Mouse (Mus musculus) gonadal fat pad, adult 2 months (tissue): ENCODE measurements around the gene Chad. TPM values are rescaled to one million over a fixed set of nuclear protein-coding genes. Genes with fewer than 3 reads are reported as not detected.

Experiments used
- DNase-seq: peaks from one replicate; pipeline ENCODE4 v3.0.0-alpha.2; 2012; ENCODE audit warnings: low read depth
- polyA plus RNA-seq: library from polyadenylated mRNA; depleted of rRNA; stranded (reverse); fragments of >200 nt; gene quantifications from 2 replicates; pipeline ENCODE4 v1.2.3, GENCODE M21; 2012

Chad gene
- polyA plus RNA-seq, 1 experiment: 1.6 TPM

GRCm38 (mm10) chr11:94565151-94565479, 268 bp downstream of the Chad start:
- no peak for DNase-seq

DNA sequence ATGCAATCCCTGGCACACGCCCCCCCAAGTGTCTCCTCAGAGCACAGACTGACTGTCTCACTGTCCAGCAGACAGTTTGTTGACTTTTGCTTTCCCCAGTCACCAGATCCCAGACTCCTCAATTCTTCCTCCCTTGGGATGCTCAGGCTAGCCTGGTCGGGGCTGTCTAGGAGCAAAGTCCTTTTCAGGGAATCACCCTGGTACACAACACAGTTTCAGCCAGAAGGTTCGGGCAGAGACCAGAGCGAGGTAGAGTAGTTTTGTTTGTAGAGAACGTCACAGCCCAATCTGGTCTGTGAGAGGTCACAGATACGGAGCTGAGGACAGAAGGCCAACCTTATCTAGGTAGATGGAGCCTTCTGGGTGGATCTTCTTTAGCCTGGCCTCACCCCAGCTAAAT, 1.7 kb downstream of the Chad start:
- DNase-seq: no peak

GRCm38 (mm10) chr11:94567326-94567725, 2.5 kb downstream of the Chad start:
- no peak for DNase-seq

GRCm38 (mm10) chr11:94570612-94571011, 5.8 kb downstream of the Chad start:
- DNase-seq: no peak

- DNase-seq: no peak
Observed at GRCm38 (mm10) chr11:94571850-94572249, 7.0 kb downstream of the Chad start.

DNA sequence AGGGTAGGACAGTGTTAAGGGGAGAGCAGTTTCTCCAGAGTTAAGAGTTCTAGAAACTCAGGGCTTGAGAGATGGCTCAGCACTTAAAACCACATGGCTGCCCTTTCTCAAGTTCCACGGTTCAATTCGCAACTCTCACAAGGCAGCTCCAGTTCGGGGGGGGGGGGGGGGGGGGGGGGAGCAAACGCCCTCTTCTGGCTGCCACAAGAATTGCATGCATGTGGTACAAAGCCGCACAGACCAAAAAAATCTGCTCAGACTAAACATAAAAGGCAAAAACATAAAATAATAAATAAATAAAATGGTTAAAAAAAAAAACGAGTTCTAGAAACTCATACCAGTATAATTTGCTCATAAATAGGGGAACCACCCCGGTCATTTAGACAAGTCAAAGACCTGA, 9.7 kb downstream of the Chad start:
- no peak for DNase-seq

DNA sequence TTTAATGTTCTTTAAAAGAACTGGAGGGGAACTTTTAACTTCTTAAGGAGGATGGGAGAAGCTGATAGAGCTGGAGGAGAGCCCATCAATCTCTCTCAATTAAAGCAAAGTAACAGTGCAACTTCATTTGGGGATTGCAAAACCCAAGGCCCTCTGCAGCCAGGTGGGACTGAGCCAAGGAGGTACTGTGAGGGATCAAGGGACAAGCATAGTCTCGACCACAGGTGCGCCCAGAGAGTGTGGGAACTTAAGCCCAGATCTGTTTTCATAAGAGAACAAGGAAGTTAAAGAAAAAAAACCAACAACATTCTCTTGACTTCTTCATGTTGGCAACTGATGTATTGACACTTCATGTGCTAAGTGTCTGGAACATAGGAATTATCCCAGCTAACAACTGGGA, 10.2 kb downstream of the Chad start:
- peak; percentile 85 for DNase-seq

- DNase-seq: no peak
Observed at GRCm38 (mm10) chr11:94576361-94576760, 11.5 kb downstream of the Chad start.

- DNase-seq: no peak
Observed at GRCm38 (mm10) chr11:94580111-94580740, 15.4 kb downstream of the Chad start.

- DNase-seq: no peak
Observed at GRCm38 (mm10) chr11:94585091-94585490, 20.2 kb downstream of the Chad start.

DNA sequence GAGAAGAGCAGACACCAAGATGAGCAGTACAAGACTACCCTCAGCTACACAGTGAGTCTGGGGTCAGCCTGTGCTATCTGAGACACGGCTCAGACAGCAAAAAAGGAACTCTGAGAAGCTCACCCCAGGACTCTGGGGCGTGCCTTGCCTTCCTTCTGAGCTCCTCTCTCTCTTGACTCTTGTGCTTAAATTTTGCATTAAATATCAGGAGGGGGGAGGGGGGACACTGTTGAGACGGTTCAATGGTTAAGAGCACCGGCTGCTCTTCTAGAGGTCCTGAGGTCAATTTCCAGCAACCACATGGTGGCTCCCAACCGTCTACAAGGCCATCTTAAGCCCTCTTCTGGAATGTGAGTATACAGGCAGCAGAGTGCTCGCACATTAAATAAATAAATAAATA, 22.7 kb downstream of the Chad start:
- no peak for DNase-seq

DNA sequence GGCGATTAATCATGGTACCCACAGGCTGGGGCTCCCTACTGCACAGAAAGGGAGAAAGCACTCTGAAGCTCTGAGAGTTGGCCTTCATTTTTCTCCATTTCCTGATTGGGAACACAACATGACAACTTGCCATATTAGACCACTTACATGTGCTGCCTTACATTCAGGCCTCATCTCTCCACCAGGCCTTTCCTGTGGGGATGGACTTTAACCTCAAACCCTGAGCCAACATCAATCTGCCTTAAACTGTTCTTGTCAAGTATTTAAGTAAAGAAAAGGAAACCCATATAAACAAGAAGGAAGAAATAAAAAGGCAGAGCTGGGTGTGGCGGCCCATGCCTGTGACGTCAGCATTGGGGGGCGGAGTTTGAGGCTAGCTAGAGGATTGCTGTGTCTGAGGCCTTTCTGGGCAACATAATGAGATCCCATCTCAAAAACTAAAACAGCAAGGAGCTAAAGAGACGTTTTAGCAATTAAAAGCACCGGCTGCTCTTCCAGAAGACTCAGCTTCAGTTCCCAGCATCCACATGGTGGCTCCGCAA, 31.5 kb downstream of the Chad start:
- DNase-seq: no peak

GRCm38 (mm10) chr11:94597319-94597718, 32.5 kb downstream of the Chad start:
- no peak for DNase-seq

GRCm38 (mm10) chr11:94598437-94599120, 33.7 kb downstream of the Chad start:
- DNase-seq: no peak

GRCm38 (mm10) chr11:94600447-94600846, 35.6 kb downstream of the Chad start:
- no peak for DNase-seq

DNA sequence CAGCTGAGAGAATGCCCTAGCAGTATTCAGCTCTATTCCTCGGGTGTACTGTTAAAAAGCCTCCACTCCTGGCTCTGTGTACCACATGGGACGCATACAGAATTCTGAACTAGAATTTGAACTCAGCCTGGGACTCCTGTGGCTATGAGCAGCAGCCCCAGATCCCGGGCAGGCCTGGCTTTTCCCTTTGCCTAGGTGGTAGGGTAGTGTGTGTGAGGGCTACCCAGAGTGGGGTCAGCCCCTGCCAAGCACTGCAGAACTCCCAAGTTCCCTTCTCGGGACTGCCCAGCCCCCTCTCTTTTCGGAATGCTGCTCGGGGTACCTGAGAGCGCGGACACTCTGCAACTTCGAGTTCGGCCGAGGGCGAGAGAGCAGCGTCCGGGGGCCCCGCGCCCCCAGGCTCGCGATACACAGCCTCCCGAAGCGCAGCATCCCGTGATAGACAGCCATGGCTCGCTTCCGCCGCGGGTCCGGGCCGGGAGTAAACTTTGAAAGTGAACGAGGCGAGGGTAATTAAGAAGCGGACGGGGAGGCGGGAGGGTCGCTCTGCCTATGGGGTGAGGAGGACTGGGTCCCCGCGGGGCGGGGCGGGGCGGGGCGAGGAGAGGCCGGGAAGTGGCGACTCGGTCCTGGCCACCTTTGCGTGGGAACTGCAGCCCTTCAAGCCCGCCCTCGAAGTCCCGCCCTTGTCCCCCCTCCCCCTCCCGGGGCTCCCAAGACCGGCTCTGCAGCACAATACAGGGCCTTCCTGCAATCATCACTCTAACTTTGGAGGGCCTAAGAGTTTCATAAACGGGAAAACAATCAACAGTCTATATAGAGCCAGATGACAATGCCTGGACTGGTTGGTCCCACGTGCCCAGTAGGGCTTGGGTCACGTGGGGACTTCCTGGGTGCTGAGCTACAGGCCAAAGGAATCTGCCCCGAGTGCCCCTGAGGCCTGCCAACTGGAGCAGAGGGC, 36.8 kb downstream of the Chad start, which contains the start of gene Acsf2:
Acsf2 (minus strand) TSS at position 551 of the 961 bp plus-strand sequence.
- no peak for DNase-seq

GRCm38 (mm10) chr11:94602356-94602955, 37.6 kb downstream of the Chad start:
- DNase-seq: no peak

DNA sequence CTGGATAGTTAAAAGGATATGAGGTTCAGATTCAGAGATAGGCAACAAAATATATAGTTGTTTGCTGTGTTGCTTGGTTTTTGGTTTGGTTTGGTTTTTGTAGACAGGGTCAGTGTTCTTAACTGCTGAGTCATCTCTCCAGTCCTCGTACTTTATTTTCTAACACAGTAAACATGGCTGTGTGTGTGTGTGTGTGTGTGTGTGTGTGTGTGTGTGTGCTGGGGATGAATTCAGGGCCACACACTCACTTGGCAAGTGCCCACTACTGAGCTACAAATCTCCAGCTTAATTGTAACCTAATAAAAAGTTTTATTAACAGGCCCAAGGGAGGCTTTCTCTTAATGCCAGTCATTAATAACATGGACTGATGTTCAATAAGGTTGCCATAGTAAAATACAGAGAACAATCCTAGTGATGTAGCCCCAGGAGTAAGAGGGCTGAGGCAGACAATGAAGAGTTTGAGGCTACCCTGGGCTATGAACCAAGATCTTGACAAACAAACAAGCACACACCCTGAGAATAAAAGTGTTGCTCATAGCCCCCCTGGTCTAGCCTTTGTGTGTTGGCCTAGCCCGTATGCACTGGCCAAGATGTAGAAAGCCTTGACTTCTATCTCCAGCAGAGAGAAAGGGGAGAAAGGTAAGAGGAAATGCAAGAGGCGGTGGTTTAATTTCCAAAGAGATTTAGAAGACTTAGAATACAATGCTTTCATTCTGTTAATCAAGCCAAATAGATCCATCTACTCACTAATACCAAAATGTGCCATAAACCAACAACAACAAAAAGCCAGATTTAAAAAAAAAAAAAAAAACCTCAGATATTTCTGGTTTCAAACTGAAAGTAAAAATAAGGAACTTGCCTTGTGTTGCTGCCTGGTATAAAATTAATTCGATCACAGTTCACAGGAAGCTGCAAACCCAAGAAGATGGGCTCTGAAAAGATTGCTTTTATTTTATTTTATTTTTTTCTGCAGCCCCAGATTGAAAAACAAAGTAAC, 46.2 kb downstream of the Chad start:
- no peak for DNase-seq

GRCm38 (mm10) chr11:94614603-94615002, 49.8 kb downstream of the Chad start:
- DNase-seq: no peak

DNA sequence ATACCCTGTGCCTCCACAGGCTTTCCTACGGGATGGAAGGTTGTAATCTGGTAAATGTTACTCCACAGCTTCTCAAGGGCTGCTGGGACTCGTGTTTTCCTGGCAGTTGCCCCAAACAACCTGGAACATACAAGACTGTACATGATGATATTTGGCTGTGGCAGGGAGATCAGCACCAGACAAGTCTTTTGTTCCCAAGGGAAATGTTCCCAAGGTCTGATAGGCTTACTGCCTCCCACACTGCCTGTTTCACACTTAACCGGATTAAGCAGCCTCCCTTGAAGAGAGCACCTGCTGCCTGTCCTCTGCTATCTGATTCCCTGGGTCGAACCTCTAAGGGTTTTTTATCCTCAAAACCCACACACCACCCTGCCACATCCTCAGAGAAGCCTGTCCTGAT, 50.6 kb downstream of the Chad start:
- peak; percentile 83 for DNase-seq

DNA sequence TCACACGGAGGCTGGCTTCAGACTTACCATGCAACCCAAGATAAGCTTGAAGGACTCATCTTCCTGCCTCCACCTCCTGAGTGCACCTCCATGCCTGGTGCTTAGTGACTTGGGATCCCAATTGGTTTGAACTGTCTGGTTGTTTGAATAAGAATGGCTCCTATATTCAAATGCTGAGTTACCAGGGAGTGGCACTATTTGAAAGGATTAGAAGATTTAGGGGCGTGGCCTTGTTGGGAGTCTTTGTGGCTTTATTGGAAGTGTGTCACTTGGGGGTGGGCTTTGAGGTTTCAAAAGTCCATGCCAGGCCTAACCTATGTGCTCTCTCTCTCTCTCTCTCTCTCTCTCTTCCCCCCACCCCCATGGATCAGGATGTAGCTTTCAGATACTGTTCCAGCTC, 52.8 kb downstream of the Chad start:
- DNase-seq: no peak
